Mouse (Mus musculus): Measurements from ENCODE around the gene Ucma.
A peak's percentile ranks its signal among the peaks of the same experiment; 100 is the strongest.

Ucma gene

GRCm38 (mm10) chr2:5001266-5001665 is 25.3 kb downstream of the Ucma start:
- DNase-seq (ENCODE audit: low read depth, low spot score) = no peak

DNA sequence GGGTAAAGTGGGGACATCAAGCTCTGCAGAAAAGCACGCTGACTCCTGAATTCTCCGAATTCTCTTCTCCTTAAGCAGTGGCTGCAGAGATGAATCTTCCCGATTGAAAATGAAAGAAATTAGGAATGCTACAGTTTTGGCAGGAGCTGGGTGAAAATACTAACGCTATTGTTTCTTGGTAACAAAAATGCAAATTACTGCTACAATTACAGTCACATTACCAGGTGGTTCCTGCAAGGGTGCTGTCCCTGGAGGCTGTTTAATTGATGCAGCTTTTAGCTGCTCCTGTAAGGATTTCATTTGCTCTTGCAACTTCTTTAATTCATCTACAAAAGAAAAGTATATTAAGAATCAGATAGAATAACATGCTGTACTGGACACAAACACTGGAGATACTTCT is 31.2 kb downstream of the Ucma start:
- no peak for DNase-seq (ENCODE audit: low read depth, low spot score)

GRCm38 (mm10) chr2:5011898-5012490 is 36.1 kb downstream of the Ucma start:
- DNase-seq (ENCODE audit: low read depth, low spot score) = no peak

DNA sequence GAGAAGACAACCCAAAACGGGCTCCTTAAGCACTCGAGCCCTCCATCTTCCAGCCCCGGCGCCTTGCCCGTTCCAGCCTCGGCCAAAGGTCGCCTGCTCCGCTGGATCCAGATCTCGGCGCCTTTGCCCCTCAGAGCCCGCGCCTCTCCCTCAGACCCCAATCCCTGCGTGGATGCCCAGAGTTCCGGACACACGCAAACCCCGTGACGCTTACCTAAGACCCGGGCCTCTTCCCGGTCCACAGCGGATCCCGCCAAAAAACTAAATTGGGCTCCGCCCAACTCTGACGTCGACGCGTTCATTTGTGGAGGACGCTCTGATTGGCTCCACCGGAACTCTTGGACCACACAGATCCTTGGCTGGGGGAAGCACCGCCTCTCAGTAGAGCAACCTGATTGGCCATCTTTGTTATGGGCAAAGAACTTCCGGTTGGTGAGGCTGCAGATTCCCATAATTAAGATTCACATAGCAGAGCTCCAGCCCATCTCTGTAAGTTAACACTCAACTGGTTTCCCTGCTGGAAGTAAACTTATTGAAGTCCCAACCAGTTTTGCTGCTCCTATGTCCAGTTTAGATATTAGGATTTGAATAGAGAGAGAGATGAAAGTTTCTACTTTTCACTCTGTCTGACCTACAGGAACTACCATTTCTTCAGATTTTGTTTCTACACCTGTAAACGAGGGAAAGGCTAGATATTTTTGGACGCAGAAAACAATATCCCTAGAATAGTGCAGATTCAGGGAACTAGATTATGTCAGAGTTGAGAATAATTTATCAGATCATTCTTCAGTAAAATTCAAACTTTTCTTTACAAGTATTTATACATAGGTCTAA is 36.8 kb downstream of the Ucma start, which contains the start of gene Mcm10:
Gene Mcm10, minus strand, starts transcription at position 301 of the 834 bp plus-strand sequence.
- DNase-seq (ENCODE audit: low read depth, low spot score) = peak; percentile 99

GRCm38 (mm10) chr2:5014616-5015015 is 38.7 kb downstream of the Ucma start:
- DNase-seq (ENCODE audit: low read depth, low spot score) = peak; percentile 88

- DNase-seq (ENCODE audit: low read depth, low spot score) = no peak
Observed at GRCm38 (mm10) chr2:5015527-5015926, 39.6 kb downstream of the Ucma start.

DNA sequence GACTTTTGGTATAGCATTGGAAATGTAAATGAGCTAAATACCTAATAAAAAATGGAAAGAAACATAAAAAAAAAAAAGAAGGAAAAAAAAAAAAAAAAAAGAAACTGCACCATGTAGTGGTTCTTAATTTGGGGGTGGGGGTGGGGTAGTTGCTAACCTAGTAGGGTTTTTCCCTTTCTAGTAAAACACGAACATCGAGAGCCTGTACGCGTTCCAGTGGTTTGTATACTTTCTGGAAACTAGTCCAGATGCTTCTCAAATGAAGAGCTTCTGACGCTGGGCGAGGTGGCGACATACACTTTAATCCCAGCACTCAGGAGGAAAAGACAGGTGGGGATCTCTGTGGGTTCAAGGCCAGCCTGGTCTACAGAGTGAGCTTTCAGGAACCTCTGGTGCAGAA is 41.0 kb downstream of the Ucma start:
- DNase-seq (ENCODE audit: low read depth, low spot score) = no peak

DNA sequence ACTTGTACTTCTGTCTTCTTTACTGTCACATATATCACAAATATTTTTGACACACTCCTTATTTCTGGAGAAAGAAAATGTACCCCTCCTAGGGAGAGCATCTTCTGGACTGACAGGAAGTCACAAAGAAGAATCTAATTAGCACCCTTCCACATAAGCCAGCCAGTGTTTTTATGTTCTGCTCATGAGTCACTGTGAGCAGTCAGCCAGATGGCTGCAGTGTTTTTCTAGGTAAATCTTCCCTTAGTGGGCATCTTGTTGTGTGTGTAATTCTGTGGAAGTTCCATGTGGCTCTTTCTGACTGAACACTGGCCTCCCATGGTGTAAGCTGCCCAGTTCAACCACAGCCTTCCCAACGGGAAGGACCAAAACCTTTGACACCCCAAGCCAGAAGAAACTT is 43.8 kb downstream of the Ucma start:
- no peak for DNase-seq (ENCODE audit: low read depth, low spot score)

DNA sequence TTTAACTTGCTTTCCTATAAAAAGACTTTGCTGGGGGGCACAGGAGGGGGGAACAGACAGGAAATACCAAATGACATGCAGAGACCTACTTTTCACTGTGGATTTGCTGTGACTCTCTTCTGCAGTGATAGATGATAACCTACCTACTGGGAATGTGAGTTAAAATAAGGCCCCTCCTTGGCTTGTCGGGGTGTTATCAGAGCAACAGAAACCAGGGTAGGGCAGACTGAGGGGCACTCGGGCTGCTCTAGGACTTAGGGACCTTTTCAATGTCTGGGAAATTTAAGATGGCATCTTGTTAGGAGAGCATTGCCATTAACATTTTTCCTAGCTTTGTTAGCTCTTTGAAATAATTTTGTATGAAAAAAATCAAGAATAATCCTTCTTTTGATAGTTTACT is 47.4 kb downstream of the Ucma start:
- DNase-seq (ENCODE audit: low read depth, low spot score) = no peak

DNA sequence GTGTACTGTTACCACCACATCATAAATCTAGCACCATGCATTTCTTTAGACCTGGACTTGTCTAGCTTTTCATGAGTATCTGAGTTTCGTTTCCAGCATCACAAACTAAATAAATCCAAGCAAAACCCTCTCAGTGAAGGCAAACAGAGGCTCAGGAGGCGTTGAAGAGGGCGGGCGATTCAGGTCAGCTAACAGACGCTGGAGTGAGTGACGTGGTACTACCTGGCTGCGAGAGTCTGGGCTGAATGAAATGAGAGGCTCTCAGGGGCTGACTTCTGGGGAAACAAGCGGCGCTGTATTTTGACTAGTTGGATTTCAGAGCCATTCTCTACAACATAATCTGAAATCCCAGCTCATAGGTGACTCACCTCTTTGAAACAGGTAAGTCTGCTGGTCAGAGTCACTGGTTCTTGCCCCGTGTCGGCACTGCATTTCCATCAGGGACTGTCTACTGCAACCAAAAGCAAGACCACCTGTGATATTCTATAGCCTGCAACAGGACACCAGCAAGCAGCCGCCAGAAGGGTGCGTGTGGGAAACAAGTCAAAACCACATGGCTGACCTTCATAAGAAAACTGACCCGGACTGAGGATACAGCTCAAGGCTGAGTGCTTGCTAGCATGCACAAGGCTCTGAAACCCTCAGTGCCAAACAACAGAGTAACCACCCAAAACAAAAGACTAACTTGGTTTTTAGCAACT is 47.9 kb downstream of the Ucma start:
- DNase-seq (ENCODE audit: low read depth, low spot score) = no peak

DNA sequence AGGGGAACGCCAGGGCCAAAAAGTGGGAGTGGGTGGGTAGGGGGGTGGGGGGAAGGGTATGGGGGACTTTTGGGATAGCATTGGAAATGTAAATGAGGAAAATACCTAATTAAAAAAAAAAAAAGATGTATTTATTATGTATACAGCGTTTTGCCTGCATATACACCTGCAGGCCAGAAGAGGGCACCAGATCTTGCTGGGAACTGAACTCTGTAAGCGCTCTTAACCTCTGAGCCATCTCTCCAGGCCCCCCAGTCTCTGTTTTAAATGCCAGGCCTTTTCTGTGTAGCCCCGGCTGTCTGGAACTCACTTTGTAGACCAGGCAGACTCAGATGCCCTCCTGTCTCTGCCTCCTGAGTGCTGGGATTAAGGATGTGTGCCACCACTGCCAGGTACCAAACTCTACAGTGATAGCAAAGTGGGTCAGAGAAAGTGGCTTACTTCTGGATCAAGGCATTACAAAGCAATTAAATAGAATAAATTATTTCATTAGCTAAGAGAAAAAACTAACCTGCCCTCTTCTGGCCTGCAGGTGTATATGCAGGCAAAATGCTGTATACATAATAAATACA is 49.3 kb downstream of the Ucma start:
- peak; percentile 83 for DNase-seq (ENCODE audit: low read depth, low spot score)

DNA sequence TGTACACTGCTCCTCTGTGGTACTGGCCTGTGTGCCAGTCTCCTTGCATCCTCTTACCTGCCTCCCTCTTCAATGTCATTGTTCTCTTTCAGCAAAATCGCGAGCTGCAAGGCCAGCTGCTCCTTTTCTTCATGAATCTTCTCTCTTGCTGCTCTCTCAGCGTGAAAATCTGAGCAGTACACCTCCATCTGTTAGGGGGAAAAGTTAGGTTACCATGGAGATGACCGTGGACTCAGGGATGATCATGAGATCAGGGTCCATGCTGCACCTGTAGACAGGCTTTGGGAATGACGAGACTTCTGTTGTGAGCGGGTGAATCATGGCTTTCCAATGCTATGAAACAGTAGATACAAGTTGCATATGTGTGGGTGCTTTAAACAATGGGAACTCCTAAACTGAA is 51.1 kb downstream of the Ucma start:
- peak; percentile 39 for DNase-seq (ENCODE audit: low read depth, low spot score)

DNA sequence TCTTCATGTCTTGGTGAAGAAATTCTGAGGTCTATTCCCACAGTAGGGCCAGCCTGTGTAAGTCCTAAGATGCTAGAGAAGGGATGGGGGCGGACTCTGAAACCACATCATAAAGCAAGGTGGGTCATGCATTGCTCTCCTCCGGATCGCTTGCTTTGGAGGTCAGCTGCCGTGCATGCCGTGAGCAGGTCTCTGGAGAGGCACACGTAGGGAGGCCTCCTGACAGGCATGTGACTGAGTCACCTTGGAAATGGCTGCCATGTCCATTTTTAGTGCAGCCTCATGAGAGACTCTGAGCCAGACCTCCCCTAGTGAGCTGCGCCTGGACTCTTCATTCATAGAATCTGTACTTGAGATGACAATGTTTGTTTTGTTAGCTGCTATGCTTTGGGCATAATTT is 52.1 kb downstream of the Ucma start:
- peak; percentile 45 for DNase-seq (ENCODE audit: low read depth, low spot score)

DNA sequence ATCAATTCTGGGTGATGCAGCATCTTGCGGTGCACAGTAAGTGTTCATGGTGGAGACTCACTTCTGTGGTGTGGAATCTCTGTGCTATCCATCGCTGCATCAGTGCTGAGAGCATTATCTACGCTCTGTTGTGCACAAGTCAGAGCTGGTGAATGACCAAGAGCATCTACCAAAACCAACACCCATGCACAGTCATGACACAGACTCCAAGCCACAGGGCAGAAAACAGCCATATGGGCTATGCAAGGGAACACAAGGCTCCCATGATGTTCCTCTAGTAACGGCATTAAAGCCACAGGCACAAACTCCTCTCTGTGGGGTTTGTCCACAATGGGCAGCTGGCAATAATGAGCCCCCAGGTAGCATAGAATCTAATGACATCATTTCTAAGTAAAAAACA is 53.9 kb downstream of the Ucma start:
- no peak for DNase-seq (ENCODE audit: low read depth, low spot score)

- DNase-seq (ENCODE audit: low read depth, low spot score) = no peak
Observed at GRCm38 (mm10) chr2:5031215-5031614, 55.3 kb downstream of the Ucma start.

GRCm38 (mm10) chr2:5032665-5033064 is 56.7 kb downstream of the Ucma start:
- no peak for DNase-seq (ENCODE audit: low read depth, low spot score)

DNA sequence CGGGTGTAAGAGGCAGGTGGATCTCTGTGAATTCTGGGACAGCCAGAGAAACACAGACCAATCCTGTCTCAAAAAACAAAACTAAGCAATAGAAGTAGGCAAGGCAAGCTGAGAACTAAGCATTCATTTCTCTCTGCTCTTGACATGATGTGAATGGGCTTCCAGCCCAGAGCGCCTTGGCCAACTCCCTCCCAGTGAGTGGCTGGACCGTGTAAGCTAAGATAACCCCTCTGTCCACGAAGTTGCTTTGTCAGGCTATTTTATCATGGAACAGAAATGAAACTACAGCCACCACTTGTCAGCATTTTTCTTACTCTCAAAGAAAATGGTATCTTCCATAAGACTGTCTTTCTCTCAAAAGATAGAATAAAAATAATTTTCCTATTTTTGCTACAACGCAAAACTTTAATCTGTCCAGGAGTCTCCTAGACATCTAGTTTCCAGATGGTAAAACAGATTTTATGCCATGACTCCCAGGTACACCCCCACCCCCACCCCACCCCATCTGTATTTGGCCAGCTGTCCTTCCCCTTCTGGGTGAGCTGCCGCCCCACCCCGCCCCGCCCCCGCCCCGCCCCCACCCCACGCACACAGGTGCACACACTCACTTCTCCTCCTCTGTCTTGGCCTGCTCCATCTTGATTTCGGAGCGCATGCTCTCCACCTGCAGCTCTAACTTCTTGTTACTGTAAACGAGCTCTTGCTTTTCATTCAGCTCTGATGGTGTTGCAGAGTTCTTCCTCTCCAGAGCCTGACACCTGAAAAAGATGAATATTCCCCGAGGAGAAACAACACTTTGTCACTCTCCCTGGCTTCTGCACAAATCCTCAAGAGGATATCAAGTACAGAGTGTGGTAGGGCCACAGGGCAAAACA is 57.9 kb downstream of the Ucma start:
- DNase-seq (ENCODE audit: low read depth, low spot score) = no peak

GRCm38 (mm10) chr2:5034801-5035200 is 58.9 kb downstream of the Ucma start:
- DNase-seq (ENCODE audit: low read depth, low spot score) = no peak

- DNase-seq (ENCODE audit: low read depth, low spot score) = no peak
Observed at GRCm38 (mm10) chr2:5035241-5035640, 59.3 kb downstream of the Ucma start.
